Mouse (Mus musculus): ENCODE data around the gene Ift22.
A peak's percentile ranks its signal among the peaks of the same experiment; 100 is the strongest.

Gene Ift22

DNA sequence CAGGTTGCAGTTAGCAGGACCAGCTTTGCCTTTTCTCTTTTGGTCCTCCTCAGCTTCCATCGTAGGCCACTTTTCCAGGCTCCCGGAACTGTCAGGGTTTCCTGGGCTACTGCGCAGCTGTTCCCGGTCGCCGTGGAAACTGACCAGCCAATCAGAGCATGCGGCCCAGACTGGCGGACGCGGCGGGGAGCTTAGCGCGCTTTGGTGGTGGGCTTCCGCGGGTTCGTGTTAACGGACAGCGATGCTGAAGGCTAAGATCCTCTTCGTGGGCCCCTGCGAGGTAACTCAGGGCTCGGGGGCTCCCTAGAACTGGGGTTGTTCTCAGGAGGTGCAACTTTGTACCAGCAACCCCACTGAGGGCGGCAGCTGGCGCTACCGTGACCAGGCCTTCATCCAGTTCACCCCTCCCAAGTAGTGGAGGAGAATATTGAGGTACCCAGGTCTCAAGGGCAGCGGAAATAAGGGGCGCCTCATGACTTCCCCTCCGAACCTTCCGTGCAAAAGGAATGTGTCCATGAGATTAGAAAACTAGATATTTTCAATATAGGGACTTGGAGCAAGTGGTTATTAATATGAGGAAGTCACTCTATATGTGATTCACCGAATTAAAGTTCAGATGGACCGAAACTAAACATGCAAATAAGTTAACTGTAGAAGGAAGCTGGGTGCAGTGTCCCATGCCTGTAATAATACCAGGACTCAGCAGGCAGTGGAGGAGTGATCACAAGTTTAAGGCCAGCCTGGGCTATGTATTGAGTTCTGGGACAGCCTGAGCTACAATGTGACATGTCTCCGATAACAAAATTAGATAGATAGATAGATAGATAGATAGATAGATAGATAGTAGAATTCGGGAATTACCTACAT, at the start of gene Ift22:
TSS of gene Ift22 (plus strand) at position 160 of the 867 bp plus-strand sequence.
- DNase-seq (ENCODE audit: extremely low spot score, low read depth, low spot score), result peak; percentile 79

GRCm38 (mm10) chr5:136861191-136861940, 46.6 kb upstream of the Ift22 start:
- DNase-seq (ENCODE audit: extremely low spot score, low read depth, low spot score), result peak; percentile 85

DNA sequence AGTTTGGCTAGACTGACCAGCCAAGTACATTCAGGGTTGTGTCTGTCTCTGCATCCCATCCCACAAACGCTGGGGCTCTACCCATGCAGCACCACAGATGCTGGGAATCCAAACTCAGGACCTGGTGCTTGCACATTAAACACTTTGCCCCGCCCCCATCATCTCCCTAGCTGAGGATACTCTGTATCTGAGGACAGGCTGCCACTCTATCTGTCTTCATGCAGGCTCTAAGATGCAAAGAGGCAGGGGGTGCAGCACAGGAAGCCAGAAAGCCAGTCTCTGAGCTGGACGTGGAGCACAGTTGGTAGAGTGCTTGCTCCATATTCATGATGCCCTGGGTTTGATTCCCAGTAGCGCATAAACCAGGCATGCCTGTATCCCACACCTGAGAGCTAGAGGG, 45.1 kb upstream of the Ift22 start:
- DNase-seq (ENCODE audit: extremely low spot score, low read depth, low spot score), result no peak

DNA sequence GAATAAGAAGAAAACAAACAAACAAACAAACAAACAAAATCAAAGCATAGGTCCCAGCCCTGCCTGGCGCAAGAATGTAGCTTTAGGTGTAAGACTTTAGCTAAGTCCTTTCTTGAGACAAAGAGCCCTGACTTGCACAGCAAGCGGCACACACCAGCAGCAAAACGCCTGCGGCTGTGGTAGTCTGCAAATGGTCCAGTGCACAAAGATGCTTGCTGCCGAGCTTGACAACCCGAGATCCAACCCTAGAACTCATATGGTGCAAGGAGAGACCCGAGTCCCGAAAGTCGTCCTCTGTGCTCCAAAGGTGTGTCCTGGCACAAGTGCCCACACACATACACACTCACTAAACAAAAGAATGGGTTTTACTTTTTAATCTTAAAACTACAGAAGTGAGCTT, 44.7 kb upstream of the Ift22 start:
- DNase-seq (ENCODE audit: extremely low spot score, low read depth, low spot score), result no peak

DNA sequence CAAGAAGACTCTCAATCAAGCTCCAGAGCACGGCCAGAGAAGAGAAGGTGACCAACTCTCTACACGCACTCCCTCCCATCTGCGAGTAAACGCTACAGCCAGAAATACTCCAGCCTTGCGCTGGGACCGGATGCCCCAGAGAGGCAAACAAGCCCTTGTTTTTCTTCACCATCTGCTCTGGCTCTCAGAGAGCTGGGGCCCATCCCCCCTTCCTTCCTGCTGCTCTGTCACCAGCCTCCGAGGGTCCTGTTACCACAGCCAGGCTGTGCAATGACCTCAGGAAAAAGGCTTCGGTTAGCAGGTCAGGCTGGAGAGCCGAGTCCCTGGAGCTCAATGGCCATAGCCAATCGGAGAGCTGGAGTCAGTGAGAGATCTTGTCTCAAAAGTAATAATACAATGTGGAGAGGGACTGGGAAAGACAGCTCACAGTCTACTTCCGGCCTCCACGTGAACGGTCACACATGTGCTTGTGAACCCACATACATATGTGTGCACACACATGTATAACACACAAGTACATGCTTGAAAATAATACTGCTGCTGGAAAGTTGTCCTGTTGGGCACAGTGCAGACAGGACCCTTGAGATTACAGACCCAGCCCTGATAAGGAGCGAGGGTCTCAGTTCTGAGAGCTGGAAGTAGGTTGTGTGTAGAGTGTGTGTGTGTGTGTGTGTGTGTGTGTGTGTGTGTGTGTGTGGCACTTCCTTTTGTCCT, 43.8 kb upstream of the Ift22 start:
- DNase-seq (ENCODE audit: extremely low spot score, low read depth, low spot score), result peak; percentile 91

GRCm38 (mm10) chr5:136867706-136868105, 40.2 kb upstream of the Ift22 start:
- DNase-seq (ENCODE audit: extremely low spot score, low read depth, low spot score), result no peak

DNA sequence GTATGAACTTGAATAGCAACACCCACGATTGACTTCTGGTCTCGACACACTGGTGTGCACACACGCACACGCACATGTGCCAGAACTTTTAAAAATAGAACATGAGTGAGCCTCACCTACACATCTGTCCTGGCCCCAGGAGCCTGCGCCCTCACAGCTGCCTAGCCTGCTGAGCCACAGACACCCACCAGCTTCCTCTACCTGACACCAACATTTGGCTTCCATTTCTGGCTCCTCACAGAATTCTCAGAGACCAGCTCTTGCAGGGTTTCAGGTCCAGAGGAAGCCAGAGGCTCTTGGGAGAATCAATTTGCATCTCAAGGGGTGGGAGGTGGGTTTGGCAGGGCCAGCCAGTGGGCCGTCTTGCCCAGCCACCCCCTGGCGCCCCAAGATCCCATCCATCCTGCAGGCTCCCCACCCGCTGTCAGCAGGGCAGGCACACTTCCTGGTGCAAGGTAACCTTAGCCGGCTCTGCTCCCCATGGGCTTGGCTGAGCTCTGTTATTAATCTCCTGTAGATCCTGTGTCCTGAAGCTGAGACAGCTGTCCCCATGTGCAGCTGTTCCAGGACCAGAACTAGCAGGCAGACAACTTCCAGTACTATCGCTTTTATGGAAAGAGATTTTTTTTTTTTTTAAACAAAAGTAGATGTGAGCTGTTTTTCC, 38.4 kb upstream of the Ift22 start:
- DNase-seq (ENCODE audit: extremely low spot score, low read depth, low spot score), result no peak

DNA sequence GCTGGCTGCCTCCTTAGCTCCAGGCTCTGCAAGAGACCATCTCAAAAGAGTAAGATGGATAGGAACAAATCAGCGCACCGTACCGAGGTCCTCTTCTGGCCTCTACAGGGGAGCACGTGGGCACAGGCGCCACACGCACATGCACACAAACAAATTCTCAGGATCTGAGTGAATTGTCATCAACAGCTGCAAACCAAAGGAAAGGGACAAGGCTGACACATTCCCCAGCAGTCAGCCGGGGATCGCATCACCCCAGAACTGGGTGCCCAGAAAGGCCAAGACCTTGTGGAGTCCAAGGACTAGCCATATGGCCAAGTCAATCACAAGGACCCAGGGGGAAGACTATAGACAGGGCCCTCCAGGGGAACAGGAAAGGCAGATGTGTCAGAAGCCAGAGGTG, 35.5 kb upstream of the Ift22 start:
- no peak for DNase-seq (ENCODE audit: extremely low spot score, low read depth, low spot score)

- no peak for DNase-seq (ENCODE audit: extremely low spot score, low read depth, low spot score)
Observed at GRCm38 (mm10) chr5:136874271-136874670, 33.7 kb upstream of the Ift22 start.

- no peak for DNase-seq (ENCODE audit: extremely low spot score, low read depth, low spot score)
Observed at GRCm38 (mm10) chr5:136880101-136880500, 27.8 kb upstream of the Ift22 start.

GRCm38 (mm10) chr5:136881380-136882009, 26.5 kb upstream of the Ift22 start:
- no peak for DNase-seq (ENCODE audit: extremely low spot score, low read depth, low spot score)

GRCm38 (mm10) chr5:136882055-136882787, 25.7 kb upstream of the Ift22 start:
- no peak for DNase-seq (ENCODE audit: extremely low spot score, low read depth, low spot score)

- DNase-seq (ENCODE audit: extremely low spot score, low read depth, low spot score), result no peak
Observed at GRCm38 (mm10) chr5:136882788-136883439, 25.0 kb upstream of the Ift22 start, which contains the start of gene Col26a1. TSS of gene Col26a1 (minus strand) at chr5:136883209.

- no peak for DNase-seq (ENCODE audit: extremely low spot score, low read depth, low spot score)
Observed at GRCm38 (mm10) chr5:136886957-136887356, 21.0 kb upstream of the Ift22 start.

- DNase-seq (ENCODE audit: extremely low spot score, low read depth, low spot score), result no peak
Observed at GRCm38 (mm10) chr5:136888539-136889355, 19.2 kb upstream of the Ift22 start.

DNA sequence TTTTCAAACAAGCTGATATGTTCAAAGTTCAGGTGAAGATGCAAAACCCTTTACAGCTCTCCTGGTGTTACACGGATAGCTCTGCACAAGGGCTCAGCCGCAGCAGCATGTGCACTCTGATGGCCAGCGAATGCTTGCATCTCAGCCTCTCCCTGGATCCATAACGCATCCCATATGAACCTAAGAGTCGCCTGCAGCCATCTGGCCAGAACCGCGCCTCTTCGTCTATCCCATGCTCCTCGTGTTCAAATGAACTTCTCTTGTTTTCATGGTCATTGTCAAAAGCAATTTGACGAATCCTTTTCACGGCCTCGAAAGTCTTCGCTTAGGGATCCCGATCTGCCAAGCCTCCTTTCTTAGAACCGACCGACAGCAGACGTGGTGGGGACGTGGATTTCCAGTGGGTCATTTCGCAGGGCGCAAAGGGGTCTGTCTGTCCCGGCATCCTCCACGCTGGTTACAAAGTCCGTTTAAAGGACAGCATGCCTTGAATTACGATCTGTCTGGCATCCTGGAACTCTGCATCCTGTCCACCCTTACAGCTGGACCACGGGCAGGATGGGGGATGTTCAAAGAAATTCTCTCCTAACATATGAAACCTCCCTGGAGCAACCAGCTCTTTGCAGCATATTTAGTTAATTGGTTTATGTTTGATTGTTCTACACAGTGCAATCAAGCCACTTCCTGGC, 13.0 kb upstream of the Ift22 start:
- no peak for DNase-seq (ENCODE audit: extremely low spot score, low read depth, low spot score)

DNA sequence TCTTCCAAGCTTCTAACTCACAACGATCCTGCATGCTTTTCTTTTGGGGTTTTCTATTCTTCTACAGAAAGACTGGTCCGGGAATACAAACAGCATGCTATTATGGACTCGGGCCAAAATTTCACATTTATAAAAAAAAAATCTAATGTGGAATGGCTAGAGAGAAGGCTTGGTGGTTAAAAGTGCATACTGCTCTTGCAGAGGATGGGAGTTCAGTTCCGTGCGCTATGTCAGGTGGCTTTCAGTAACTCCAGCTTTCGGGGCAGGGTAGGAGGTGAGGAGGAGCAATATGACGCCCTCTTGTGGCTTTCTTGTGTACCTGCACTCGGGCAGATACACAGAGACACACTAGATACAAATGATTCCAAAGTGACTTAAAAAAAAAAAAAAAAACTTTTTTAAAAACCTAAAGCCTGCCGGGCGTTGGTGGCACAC, 12.4 kb upstream of the Ift22 start:
- no peak for DNase-seq (ENCODE audit: extremely low spot score, low read depth, low spot score)

- DNase-seq (ENCODE audit: extremely low spot score, low read depth, low spot score), result no peak
Observed at GRCm38 (mm10) chr5:136904621-136905020, 3.3 kb upstream of the Ift22 start.

Measured in hindlimb bud, embryonic 11.5 days (tissue).